ENCODE assay signal across 19 mouse cellular contexts in the genomic region with DNA sequence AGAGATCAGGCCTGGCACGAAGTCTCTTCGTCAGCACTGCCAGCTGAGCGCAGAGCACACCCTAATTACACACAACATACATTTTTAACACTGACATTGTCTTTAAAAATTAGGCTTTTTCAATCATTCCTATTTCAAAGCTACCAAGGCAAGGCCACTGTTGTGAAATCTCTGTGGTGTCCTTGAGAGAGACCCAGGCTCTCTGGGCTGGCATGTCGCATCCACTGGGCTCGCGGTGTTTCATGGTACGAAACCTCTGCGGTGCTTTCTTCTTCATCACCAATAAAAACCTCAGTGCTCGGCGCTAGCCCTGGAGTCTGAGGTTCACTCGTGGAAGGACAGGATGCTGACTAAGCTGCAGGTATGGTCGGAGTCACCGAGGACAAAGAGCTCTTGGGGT. TPM values are rescaled to one million over a fixed set of nuclear protein-coding genes. Genes with fewer than 3 reads are reported as not detected.
"Had no signal": no experiment of that assay in that cellular context is flagged by ENCODE, and none has a peak within 500 bp of the region (broad histone marks: within the 10 kb centered on the region; RNA-seq: fewer than 3 reads in every experiment).

No protein-coding gene starts in this region.

- DNase-seq: heart, postnatal 10 days; heart, postnatal 14 days; heart, postnatal 36 days; heart, postnatal 4 days; kidney, adult 11 months; kidney, adult 18-20 months; kidney, adult 2 months; kidney, adult 8-10 months; kidney, adult 9 months; kidney, postnatal 10 days; kidney, postnatal 14 days; kidney, postnatal 25 days; kidney, postnatal 36 days; kidney, postnatal 4 days; layer of hippocampus, adult 9-11 months; layer of hippocampus, postnatal 36 days had no signal

RNA-seq across cellular contexts. Expression of a gene that starts 32.7 kb away (rescaled TPM):
- total RNA-seq: heart, postnatal 14 days; hematopoietic stem cell, adult 5-6 weeks had no signal
- polyA plus RNA-seq: inflammation-experienced regulatory T-cells, adult 6 months; kidney, postnatal 0 days had no signal
